Mouse (Mus musculus) midbrain, embryonic 14.5 days (tissue): ENCODE data around the gene Gm10447. TPM values are rescaled to one million over a fixed set of nuclear protein-coding genes. Genes with fewer than 3 reads are reported as not detected.

Source experiments
- ATAC-seq: fragments of 200-750 bp; cut with Nextera tagmentation; 2 replicates; pipeline ENCODE4 v1.8.0; 2017; ENCODE audit warnings: moderate number of reproducible peaks, moderate library complexity; ENCODE audit not compliant: low FRiP score, low TSS enrichment
- DNase-seq: peaks from one replicate; pipeline ENCODE4 v3.0.0-alpha.2; 2015
- H3K27ac ChIP-seq: fragments of 300-500 bp; sonication (generic); replicated peaks from 2 replicates; pipeline ENCODE4 v1.5.1; 2014; ENCODE audit warnings: mild to moderate bottlenecking, low read depth, low read length, moderate library complexity
- H3K27me3 ChIP-seq: fragments of 300-500 bp; sonication (generic); 2 replicates; pipeline ENCODE4 v1.6.1; 2014; ENCODE audit warnings: low read length, control low read depth, mixed read lengths; ENCODE audit not compliant: control insufficient read depth, insufficient read depth
- H3K36me3 ChIP-seq: fragments of 300-500 bp; sonication (generic); 2 replicates; pipeline ENCODE4 v1.6.1; 2014; ENCODE audit warnings: low read length, control low read depth; ENCODE audit not compliant: control insufficient read depth, insufficient read depth
- H3K4me1 ChIP-seq: fragments of 300-500 bp; sonication (generic); 2 replicates; pipeline ENCODE4 v1.6.1; 2014; ENCODE audit warnings: mild to moderate bottlenecking, antibody characterized with exemption, low read length, control low read depth; ENCODE audit not compliant: control insufficient read depth, insufficient read depth
- H3K4me2 ChIP-seq: fragments of 300-500 bp; sonication (generic); 2 replicates; pipeline ENCODE4 v1.6.1; 2014; ENCODE audit warnings: mild to moderate bottlenecking, low read length, moderate library complexity
- H3K4me3 ChIP-seq: fragments of 300-500 bp; sonication (generic); replicated peaks from 2 replicates; pipeline ENCODE4 v1.5.1; 2014; ENCODE audit warnings: low read depth, low read length
- H3K9ac ChIP-seq: fragments of 300-500 bp; sonication (generic); replicated peaks from 2 replicates; pipeline ENCODE4 v1.6.1; 2014; ENCODE audit warnings: mild to moderate bottlenecking, low read length, moderate library complexity
- H3K9me3 ChIP-seq: fragments of 300-500 bp; sonication (generic); 2 replicates; pipeline ENCODE4 v1.6.1; 2016; ENCODE audit warnings: low read length, control low read depth, mixed read lengths; ENCODE audit not compliant: control insufficient read depth
- WGBS: fragments of 180-500 bp; shearing (Covaris S2); extraction: QIAGEN DNeasy Blood & Tissue Kit; methylation state at CpG from one replicate; pipeline ENCODE4 v1.1.7; 2014; 5-methylcytosine and 5-hydroxymethylcytosine counted together
- polyA plus RNA-seq: library from polyadenylated mRNA; unstranded; fragments of >200 nt; fragmentation: Nextera tagmentation; extraction: Ambion mirVana; gene quantifications from 2 replicates; pipeline ENCODE4 v1.2.1, GENCODE M21; 2014

The Gm10447 gene
- not detected in 2 replicates for polyA plus RNA-seq

DNA sequence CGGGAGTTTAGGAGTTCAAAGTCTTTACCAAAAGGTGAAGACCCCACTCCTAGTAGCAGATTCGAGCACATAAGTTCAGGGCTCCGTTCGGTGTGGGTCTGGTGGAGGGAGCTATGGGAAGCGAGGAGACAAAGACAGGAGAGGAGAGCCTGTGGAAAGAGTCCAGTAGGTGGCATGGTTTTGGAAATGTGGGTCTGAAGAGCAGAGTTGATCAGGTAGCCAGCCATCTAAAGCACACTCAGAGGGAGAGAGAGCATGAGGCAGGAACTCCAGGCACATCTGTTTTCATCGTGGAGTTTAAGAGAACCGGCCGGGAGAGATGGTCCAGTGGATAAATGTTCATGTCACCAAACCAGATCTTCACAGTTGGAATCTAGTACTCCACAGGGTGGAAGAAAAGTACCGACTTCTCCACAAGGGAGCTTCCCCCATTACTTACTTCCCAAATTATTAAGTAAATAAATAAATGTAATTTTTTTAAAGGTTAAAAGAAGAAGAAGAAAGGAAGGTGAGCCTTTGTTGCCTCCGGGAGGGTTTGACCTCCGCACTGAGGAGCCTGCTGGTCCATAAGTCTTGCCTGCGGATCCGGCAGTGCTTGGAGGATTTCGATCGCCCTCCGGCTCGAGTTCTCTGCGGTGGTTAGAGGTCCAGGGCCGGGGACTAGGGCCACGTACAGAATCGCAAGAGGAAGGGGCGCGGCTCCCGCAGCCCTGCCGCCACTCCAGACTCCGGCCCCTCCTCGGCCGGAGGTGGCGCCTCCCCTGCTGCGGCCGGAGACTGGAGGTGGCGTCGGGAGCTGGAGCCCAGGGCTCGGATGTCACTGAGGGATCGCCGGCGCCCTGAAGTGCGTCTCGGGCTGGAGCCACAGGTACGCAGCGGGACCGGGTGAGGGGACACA, at the start of gene Gm10447, which contains the start of gene Shroom1:
Gene Gm10447 (minus strand): TSS at position 637 of the 898 bp plus-strand sequence.
Gene Shroom1 (plus strand): TSS at position 732 of the 898 bp plus-strand sequence.
- Histone ChIP-seq H3K27ac (no peak within 1 kb of the TSS), H3K36me3 (no peaks in the 10 kb centered on the region), H3K4me1 (0 out of 2 replicates have a peak, but pooled peaks cover 3% of the 10 kb centered on the region), H3K4me2 (peak within 1 kb of the TSS; percentile 75), H3K27me3 (peaks cover 36% of the 10 kb centered on the region), H3K9ac (peak within 1 kb of the TSS; percentile 52), H3K9me3 (no peaks in the 10 kb centered on the region), H3K4me3 (peak within 1 kb of the TSS; percentile 39)
- ATAC-seq (peak; percentile 20; the same call in 1 of the 2 replicates), DNase-seq (peak; percentile 63)
- 4% methylated on average over 42 of the region's 42 CpGs for WGBS

GRCm38 (mm10) chr11:53505026-53505663, 48.2 kb upstream of the Gm10447 start:
- Histone ChIP-seq H3K27me3 (no peaks in the 10 kb centered on the region; the same call in 1 of the 2 replicates), H3K36me3 (no peaks in the 10 kb centered on the region), H3K4me3 (no peak overlapping the region), H3K4me1 (no peaks in the 10 kb centered on the region), H3K9ac (no peak overlapping the region), H3K4me2 (no peak overlapping the region), H3K9me3 (no peaks in the 10 kb centered on the region), H3K27ac (no peak overlapping the region)
- WGBS, result 55% methylated on average over 5 of the region's 5 CpGs
- DNase-seq (peak; percentile 25), ATAC-seq (no peak)

DNA sequence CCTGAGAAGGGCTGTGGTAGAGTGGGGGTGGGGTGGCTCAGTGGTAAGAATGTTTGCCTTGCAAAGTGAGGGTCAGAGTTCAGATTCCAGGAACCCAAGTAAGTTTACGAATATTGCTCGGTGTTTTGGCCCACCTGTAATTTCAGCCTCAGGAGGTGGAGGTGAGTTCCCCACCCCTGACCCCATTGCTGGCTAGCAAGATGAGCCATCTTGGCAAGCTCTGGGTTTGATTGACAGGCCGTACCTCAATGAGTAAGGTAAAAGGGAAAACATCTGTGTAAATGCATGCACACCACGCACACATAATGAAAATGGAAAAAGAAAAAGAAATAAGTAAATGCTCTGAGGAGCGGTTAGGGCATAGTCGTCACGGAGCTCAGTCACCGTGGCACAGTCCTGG, 47.5 kb upstream of the Gm10447 start:
- H3K4me3 ChIP-seq, result no peak overlapping the region

GRCm38 (mm10) chr11:53503738-53504137, 46.8 kb upstream of the Gm10447 start:
- no peak overlapping the region for H3K4me2 ChIP-seq
- no peak overlapping the region for H3K27ac ChIP-seq
- no peaks in the 10 kb centered on the region; the same call in 1 of the 2 replicates for H3K27me3 ChIP-seq
- no peaks in the 10 kb centered on the region for H3K4me1 ChIP-seq
- no peak overlapping the region for H3K4me3 ChIP-seq
- DNase-seq (no peak), ATAC-seq (no peak)
- 89% methylated on average over 5 of the region's 5 CpGs for WGBS
- H3K36me3 ChIP-seq, result no peaks in the 10 kb centered on the region
- H3K9me3 ChIP-seq, result no peaks in the 10 kb centered on the region
- no peak overlapping the region for H3K9ac ChIP-seq

More for the DNA sequence above, 47.5 kb upstream of the Gm10447 start:
- DNase-seq, result no peak
- ATAC-seq, result no peak
- Histone ChIP-seq H3K27ac (no peak overlapping the region), H3K36me3 (no peaks in the 10 kb centered on the region), H3K9me3 (no peaks in the 10 kb centered on the region), H3K9ac (no peak overlapping the region), H3K4me2 (no peak overlapping the region), H3K27me3 (no peaks in the 10 kb centered on the region; the same call in 1 of the 2 replicates), H3K4me1 (no peaks in the 10 kb centered on the region)
- WGBS, result 96% methylated on average over 8 of the region's 8 CpGs

GRCm38 (mm10) chr11:53502039-53502765, 45.3 kb upstream of the Gm10447 start:
- Histone ChIP-seq H3K36me3 (no peaks in the 10 kb centered on the region), H3K4me2 (no peak overlapping the region), H3K9ac (no peak overlapping the region), H3K4me3 (no peak overlapping the region), H3K4me1 (no peaks in the 10 kb centered on the region), H3K27ac (no peak overlapping the region), H3K9me3 (no peaks in the 10 kb centered on the region), H3K27me3 (peaks cover 4% of the 10 kb centered on the region; the same call in 1 of the 2 replicates)
- WGBS, result 82% methylated on average over 8 of the region's 8 CpGs
- DNase-seq (no peak), ATAC-seq (no peak)

DNA sequence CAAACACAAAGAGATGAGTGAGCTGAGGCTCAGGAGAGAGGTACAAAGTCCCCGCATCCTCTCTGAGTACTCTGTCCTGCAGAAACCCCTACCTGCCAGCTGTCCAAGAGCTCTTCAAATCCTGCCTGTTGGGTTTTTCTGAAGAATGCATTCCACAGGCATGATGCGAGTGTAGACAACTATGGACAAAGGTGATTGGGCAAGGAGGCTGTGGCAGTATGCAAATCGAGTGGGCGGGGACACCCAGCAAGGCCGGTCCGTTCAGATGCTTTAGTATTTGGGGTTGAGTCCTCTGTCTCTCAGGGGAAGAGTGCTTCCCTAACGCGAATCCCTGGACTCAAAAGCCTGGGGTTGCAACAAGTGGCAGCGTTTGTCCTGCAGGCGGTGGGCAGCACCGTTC, 43.7 kb upstream of the Gm10447 start:
- Histone ChIP-seq H3K9me3 (no peaks in the 10 kb centered on the region), H3K4me1 (no peaks in the 10 kb centered on the region), H3K4me3 (no peak overlapping the region), H3K9ac (no peak overlapping the region), H3K36me3 (no peaks in the 10 kb centered on the region), H3K27me3 (peaks cover 11% of the 10 kb centered on the region; the same call in 1 of the 2 replicates), H3K4me2 (no peak overlapping the region), H3K27ac (no peak overlapping the region)
- WGBS, result 11% methylated on average over 11 of the region's 11 CpGs
- DNase-seq (no peak), ATAC-seq (no peak)

GRCm38 (mm10) chr11:53496946-53497345, 40.0 kb upstream of the Gm10447 start:
- Histone ChIP-seq H3K36me3 (no peaks in the 10 kb centered on the region), H3K4me3 (no peak overlapping the region), H3K4me1 (no peaks in the 10 kb centered on the region), H3K27ac (no peak overlapping the region), H3K9me3 (no peaks in the 10 kb centered on the region), H3K9ac (no peak overlapping the region), H3K27me3 (peaks cover 14% of the 10 kb centered on the region; the same call in 1 of the 2 replicates), H3K4me2 (no peak overlapping the region)
- DNase-seq, result no peak
- 79% methylated on average over 6 of the region's 6 CpGs for WGBS
- no peak for ATAC-seq

DNA sequence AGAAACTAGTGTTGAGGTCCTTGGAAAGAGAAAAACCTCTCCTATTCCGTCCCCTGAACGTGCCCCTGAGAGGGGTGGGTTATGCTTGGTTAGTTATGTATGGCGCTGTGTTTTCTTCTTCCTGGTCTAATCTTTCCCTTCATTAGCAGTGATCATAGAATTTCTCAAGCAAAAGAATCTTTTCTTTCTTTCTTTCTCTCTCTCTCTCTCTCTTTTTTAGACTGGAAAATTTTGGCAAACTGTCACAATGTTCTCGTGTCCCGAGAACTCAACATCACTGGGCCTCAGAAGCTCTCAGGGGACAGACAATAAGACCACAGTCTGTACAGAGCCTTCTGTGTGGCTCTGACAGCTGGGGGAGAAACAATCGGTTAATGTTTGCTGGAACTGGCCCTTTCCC, 38.5 kb upstream of the Gm10447 start:
- ATAC-seq (no peak), DNase-seq (peak; percentile 40)
- no peaks in the 10 kb centered on the region for H3K9me3 ChIP-seq
- H3K27me3 ChIP-seq, result peaks cover 18% of the 10 kb centered on the region; the same call in 1 of the 2 replicates
- WGBS, result 8% methylated on average over 6 of the region's 6 CpGs
- no peak overlapping the region for H3K9ac ChIP-seq
- no peaks in the 10 kb centered on the region for H3K4me1 ChIP-seq
- no peaks in the 10 kb centered on the region for H3K36me3 ChIP-seq
- no peak overlapping the region for H3K4me2 ChIP-seq
- no peak overlapping the region for H3K4me3 ChIP-seq
- no peak overlapping the region for H3K27ac ChIP-seq
